Mouse (Mus musculus): ENCODE data around the gene Krtcap3. TPM values are rescaled to one million over a fixed set of nuclear protein-coding genes. Genes with fewer than 3 reads are reported as not detected.

The Krtcap3 gene
- polyA plus RNA-seq, 1 experiment from 2014 or later: 6.1 TPM

DNA sequence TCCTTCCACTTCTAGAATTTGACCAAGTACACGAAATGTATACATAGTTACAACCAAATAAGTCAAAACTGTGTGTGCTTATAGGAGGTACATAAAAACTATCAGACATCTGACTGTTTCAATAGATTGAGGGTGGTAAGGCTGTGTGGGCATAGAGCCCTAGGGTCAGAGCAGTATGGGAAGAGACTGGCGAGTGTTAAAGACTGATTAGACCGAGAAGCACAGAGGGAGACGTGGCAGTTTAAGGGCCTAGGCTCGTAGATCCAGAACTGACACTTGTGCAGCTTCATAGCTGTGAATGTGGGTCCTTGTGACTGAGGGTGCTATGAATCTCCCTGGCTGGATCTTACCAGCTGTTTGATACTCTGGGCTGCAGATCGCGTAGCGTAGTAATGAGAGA, 3.4 kb downstream of the Krtcap3 start:
- H3K27me3 ChIP-seq (replicated peaks): no peaks in the 10 kb centered on the region
- peaks cover 27% of the 10 kb centered on the region for H3K4me1 ChIP-seq
- peak overlapping the region; percentile 12; the same call in 1 of the 2 replicates for H3K9ac ChIP-seq
- H3K36me3 ChIP-seq: peaks cover 52% of the 10 kb centered on the region
- ATAC-seq: no peak
- 62% methylated on average over 8 of the region's 8 CpGs for WGBS (ENCODE audit: insufficient replicate concordance)
- no peaks in the 10 kb centered on the region for H3K9me3 ChIP-seq (replicated peaks)
- H3K4me3 ChIP-seq: no peak overlapping the region
- H3K4me2 ChIP-seq: no peak overlapping the region
- no peak overlapping the region for H3K27ac ChIP-seq

DNA sequence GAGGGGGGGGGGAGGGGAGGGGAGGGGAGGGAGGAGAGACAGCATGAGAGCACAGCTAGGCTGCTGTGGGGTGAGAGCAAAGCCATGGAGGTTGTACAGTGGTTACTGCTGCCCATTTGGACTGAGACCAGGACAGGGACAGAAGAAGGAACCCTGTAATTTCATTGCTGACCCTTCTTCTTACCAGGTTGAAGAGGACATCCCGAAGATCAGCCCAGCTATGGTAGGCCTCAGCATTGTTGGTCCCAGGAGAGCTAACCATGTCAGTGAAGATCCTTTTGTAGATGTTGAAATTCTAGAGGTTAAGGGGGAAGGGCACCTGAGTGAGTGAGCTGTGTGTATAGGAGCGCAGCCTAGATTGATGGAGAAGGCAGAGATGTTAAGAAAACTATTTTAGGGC, 3.9 kb downstream of the Krtcap3 start:
- no peak for ATAC-seq

DNA sequence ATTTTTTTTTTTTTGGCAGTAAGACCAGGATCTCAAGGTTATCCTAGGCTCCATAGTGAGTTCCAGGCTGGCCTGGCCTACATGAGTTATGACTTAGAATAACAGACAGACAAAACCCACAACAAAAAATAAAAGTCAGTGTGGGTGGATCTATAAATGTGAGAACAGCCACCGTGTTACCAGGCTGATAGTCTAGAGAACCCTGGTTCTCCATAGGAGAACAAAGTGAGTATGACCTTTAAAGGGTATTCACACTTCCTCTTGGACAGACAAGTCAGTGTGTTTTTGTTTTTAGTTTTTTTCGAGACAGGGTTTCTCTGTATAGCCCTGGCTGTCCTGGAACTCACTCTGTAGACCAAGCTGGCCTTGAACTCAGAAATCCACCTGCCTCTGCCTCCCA, 4.5 kb downstream of the Krtcap3 start:
- no peak overlapping the region for H3K4me3 ChIP-seq
- H3K9ac ChIP-seq: no peak overlapping the region
- H3K4me1 ChIP-seq: peaks cover 26% of the 10 kb centered on the region
- ATAC-seq: no peak
- no peak overlapping the region for H3K4me2 ChIP-seq
- no peak overlapping the region for H3K27ac ChIP-seq
- H3K9me3 ChIP-seq (replicated peaks): no peaks in the 10 kb centered on the region
- 67% methylated on average over 2 of the region's 2 CpGs for WGBS (ENCODE audit: insufficient replicate concordance)
- H3K27me3 ChIP-seq (replicated peaks): no peaks in the 10 kb centered on the region
- peaks cover 44% of the 10 kb centered on the region for H3K36me3 ChIP-seq

More for the DNA sequence above, 3.9 kb downstream of the Krtcap3 start:
- H3K9ac ChIP-seq: peak overlapping the region; percentile 12; the same call in 1 of the 2 replicates
- no peak overlapping the region for H3K27ac ChIP-seq
- peaks cover 27% of the 10 kb centered on the region for H3K4me1 ChIP-seq
- no peak overlapping the region for H3K4me2 ChIP-seq
- H3K4me3 ChIP-seq: no peak overlapping the region
- H3K27me3 ChIP-seq (replicated peaks): no peaks in the 10 kb centered on the region
- WGBS (ENCODE audit: insufficient replicate concordance): 84% methylated on average over 2 of the region's 2 CpGs
- peaks cover 48% of the 10 kb centered on the region for H3K36me3 ChIP-seq
- no peaks in the 10 kb centered on the region for H3K9me3 ChIP-seq (replicated peaks)

DNA sequence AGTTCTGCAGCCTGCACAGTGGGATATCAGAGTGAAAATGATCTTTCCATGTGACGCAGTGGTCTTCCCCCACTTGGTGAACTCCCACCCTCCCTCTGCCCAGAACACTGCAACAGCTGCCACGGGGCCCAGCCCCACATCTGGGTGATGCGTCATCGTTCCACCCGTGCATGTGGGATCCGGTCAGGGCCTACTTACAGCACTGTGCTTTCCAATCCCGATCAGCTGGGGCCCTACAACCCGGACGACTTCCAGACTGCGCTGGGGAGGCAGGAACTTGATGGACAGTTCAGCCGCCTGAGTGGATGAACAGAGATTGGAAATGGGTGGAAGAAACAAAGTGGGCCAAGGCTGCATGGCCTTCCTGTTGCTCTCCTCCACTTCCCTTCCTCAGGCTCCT, 6.1 kb downstream of the Krtcap3 start:
- ATAC-seq: no peak
- H3K36me3 ChIP-seq: peaks cover 28% of the 10 kb centered on the region

DNA sequence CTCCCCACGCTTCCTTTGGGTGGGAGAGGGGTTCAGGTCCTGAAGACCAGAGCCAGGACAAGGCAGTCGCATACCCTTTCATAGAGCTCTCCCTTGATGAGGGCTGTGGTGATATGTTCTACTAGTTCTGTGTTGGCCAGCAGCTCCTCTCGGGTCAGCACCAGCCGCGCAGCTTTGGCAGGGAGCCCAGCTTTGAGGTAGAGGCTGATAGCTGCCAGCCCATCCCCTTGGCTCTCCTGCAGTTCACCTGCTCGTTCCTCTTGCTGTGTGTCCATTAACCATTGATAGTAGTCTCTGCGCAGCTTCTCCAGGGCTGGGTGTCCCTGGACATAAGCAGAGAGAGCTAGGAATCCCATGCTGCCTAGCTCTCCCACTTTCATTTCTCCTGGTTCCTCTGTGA, 14.6 kb downstream of the Krtcap3 start:
- Histone ChIP-seq H3K27ac (no peak overlapping the region), H3K9me3 (replicated peaks) (no peaks in the 10 kb centered on the region), H3K27me3 (replicated peaks) (no peaks in the 10 kb centered on the region), H3K4me2 (no peak overlapping the region), H3K4me1 (no peaks in the 10 kb centered on the region), H3K4me3 (no peak overlapping the region), H3K9ac (no peak overlapping the region), H3K36me3 (peaks cover 36% of the 10 kb centered on the region)
- 81% methylated on average over 7 of the region's 7 CpGs for WGBS (ENCODE audit: insufficient replicate concordance)
- no peak for ATAC-seq

More for the DNA sequence above, 6.1 kb downstream of the Krtcap3 start:
- Histone ChIP-seq H3K9ac (no peak overlapping the region), H3K27ac (no peak overlapping the region), H3K4me2 (no peak overlapping the region), H3K4me1 (peaks cover 12% of the 10 kb centered on the region), H3K9me3 (replicated peaks) (no peaks in the 10 kb centered on the region), H3K27me3 (replicated peaks) (no peaks in the 10 kb centered on the region), H3K4me3 (no peak overlapping the region)
- 79% methylated on average over 11 of the region's 11 CpGs for WGBS (ENCODE audit: insufficient replicate concordance)

DNA sequence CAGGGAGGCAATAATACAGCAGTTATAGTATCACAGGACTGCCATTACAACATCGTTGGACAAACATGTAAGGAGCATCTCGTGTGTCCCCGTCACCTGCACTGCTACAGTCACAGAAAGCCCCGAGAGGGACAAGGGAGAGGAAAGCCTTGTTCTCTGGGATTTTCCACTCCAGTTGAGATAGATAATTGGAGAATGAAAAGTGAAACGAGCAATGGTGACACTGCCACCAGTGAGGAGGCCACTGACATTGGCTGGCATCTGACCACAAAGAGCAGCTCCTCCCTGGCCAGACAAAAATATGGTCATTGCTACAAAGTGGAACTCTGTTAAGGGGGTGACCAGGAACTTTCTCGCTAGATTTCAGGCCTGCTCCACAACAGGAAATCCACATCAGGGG, 16.2 kb downstream of the Krtcap3 start:
- no peaks in the 10 kb centered on the region for H3K9me3 ChIP-seq (replicated peaks)
- no peak overlapping the region for H3K4me3 ChIP-seq
- WGBS (ENCODE audit: insufficient replicate concordance): 62% methylated on average over 6 of the region's 6 CpGs
- H3K4me1 ChIP-seq: no peaks in the 10 kb centered on the region
- peaks cover 36% of the 10 kb centered on the region for H3K36me3 ChIP-seq
- H3K9ac ChIP-seq: no peak overlapping the region
- no peak for ATAC-seq
- H3K27me3 ChIP-seq (replicated peaks): no peaks in the 10 kb centered on the region
- no peak overlapping the region for H3K4me2 ChIP-seq
- no peak overlapping the region for H3K27ac ChIP-seq

DNA sequence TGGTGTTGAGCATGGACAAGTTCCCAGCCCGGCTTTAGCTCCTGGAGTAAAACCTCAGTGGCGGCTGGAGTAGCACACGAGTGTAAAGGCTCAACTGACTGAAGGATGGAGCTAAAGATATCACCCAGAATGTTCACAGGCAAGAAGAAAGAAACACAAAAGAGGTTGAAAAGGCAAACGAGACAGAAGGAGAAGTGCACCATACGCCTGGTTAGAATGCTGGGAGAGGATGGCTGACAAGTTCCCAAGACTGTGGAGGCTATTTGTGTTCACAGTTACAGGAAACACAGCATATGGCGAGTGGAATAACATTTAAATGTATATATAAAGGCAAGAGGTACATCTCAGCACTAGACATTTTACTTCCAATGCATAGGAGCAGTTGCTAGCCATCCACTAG, 21.5 kb downstream of the Krtcap3 start:
- Histone ChIP-seq H3K9me3 (replicated peaks) (no peaks in the 10 kb centered on the region), H3K4me2 (no peak overlapping the region), H3K36me3 (peaks cover 9% of the 10 kb centered on the region), H3K4me1 (no peaks in the 10 kb centered on the region), H3K27ac (no peak overlapping the region), H3K9ac (no peak overlapping the region), H3K4me3 (no peak overlapping the region), H3K27me3 (replicated peaks) (no peaks in the 10 kb centered on the region)
- no peak for ATAC-seq
- WGBS (ENCODE audit: insufficient replicate concordance): 73% methylated on average over 6 of the region's 6 CpGs

DNA sequence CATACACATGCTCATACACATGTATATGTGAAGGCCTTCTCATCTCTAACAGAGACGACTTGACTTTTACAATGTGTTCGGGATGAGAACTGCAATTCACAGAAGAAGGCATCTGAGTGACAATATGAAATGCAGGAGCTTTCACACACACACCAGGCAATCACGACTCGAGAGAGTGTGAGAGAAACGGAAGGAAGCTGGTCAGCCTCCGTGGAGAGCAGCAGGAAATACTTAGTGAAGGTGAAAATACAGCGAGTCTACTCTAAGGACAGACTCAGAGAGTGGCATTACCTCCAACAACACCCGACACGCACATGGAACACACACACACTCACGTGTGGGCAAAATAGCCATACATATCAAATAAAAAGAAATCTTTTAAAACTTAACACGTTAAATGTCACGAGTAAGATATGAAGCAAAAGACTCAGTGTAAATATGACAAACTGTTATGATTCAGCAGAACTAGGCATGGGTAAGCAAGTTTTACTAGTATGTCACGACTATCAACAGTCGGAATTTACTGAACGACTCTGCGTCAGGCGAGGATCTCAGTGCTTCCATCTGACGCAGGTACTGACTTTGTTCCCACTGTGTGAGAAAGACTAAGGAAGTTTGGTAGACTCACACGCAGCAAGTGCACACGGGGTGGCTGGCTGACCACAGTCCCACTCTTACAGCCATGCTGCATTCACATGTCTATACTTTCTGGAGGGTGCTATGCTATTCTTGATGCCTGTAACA, 27.9 kb downstream of the Krtcap3 start:
- Histone ChIP-seq H3K4me1 (no peaks in the 10 kb centered on the region), H3K9me3 (replicated peaks) (no peaks in the 10 kb centered on the region), H3K9ac (no peak overlapping the region), H3K4me2 (no peak overlapping the region), H3K4me3 (no peak overlapping the region), H3K27ac (no peak overlapping the region), H3K27me3 (replicated peaks) (no peaks in the 10 kb centered on the region), H3K36me3 (peaks cover 11% of the 10 kb centered on the region; the same call in 1 of the 2 replicates)
- ATAC-seq: no peak
- WGBS (ENCODE audit: insufficient replicate concordance): 66% methylated on average over 20 of the region's 20 CpGs

DNA sequence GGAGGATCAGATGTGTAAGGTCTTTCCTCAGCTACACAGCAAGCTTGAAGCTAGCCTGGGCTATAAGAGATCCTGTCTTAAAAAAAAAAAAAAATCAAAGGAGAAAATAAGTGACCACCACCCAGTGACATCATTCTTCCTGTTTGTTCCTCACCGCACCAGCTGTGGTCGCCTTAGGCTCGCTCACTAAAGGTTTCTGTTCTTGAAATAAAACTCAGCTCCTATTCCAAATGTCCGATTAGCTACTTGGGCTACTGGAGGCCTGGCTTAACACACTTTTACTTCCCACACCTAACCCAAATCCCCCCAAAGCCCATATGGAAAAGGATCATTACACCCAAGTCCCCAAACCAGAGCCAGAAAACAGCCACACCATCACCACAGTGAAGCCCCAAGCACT, 36.7 kb downstream of the Krtcap3 start:
- H3K9ac ChIP-seq: no peak overlapping the region
- peaks cover 16% of the 10 kb centered on the region for H3K36me3 ChIP-seq
- H3K4me1 ChIP-seq: peaks cover 26% of the 10 kb centered on the region
- H3K4me3 ChIP-seq: no peak overlapping the region
- no peak for ATAC-seq
- H3K9me3 ChIP-seq (replicated peaks): no peaks in the 10 kb centered on the region
- no peaks in the 10 kb centered on the region for H3K27me3 ChIP-seq (replicated peaks)
- no peak overlapping the region for H3K4me2 ChIP-seq
- 28% methylated on average over 4 of the region's 4 CpGs for WGBS (ENCODE audit: insufficient replicate concordance)
- no peak overlapping the region for H3K27ac ChIP-seq

DNA sequence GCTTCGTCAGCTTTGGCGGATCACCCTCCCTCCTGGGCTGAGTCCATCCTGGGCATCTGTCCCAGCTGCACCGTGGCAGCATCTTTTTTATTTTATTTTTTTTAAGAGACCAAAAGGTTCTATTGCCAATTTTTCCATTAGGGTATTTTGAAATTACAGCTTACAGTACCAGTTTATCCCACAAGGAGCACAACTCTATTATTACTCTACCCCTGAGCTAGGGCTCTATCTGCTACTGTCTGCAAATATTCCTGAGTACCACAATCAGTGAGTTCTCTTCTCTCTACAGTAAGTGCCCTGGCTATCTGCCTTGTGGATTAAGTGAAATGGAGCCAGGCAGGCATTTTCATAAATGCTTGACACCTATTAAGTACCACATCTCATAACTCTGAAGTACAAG, 37.2 kb downstream of the Krtcap3 start:
- 0 out of 2 replicates have a peak, but pooled peaks cover 3% of the 10 kb centered on the region for H3K27me3 ChIP-seq (replicated peaks)
- H3K4me3 ChIP-seq: no peak overlapping the region
- no peak for ATAC-seq
- H3K4me1 ChIP-seq: peaks cover 26% of the 10 kb centered on the region
- H3K4me2 ChIP-seq: no peak overlapping the region
- no peaks in the 10 kb centered on the region for H3K9me3 ChIP-seq (replicated peaks)
- peaks cover 12% of the 10 kb centered on the region for H3K36me3 ChIP-seq
- H3K27ac ChIP-seq: no peak overlapping the region
- 60% methylated on average over 3 of the region's 3 CpGs for WGBS (ENCODE audit: insufficient replicate concordance)
- no peak overlapping the region for H3K9ac ChIP-seq

DNA sequence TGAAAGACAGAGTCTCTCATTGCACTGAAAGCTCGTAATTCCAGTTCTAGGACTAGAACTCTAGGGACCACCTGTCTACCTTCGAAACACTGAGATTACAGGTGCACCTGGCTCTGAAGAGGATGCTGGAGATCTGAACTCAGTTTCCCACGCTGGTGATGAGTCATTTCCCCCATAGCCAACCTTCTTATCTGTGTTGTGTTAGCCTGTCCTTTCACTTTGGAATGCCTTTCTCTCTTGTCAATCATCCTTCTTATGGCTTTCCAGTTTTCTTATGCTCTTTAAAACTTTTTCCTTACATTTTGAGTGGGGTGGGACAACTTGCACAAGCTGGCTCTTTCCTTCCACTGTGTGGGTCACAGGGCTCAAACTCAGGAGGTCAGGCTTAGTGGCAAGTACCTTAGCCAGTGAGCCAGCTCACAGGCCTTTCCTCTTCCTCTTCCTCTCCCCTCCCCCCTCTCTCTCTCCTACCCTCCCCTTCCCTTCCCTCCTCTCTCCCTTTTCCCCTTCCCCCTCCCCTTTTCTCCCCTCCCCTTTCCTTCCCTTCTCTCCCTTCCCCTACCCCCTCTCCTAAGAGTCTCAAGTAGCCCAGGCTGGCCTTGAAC, 38.2 kb downstream of the Krtcap3 start:
- H3K4me3 ChIP-seq: peak overlapping the region; percentile 65; the same call in 1 of the 2 replicates
- H3K27me3 ChIP-seq (replicated peaks): peaks cover 14% of the 10 kb centered on the region
- WGBS (ENCODE audit: insufficient replicate concordance): 52% methylated on average over 3 of the region's 3 CpGs
- ATAC-seq: no peak
- H3K36me3 ChIP-seq: peaks cover 9% of the 10 kb centered on the region
- H3K27ac ChIP-seq: no peak overlapping the region
- H3K9me3 ChIP-seq (replicated peaks): no peaks in the 10 kb centered on the region
- H3K4me2 ChIP-seq: peak overlapping the region; percentile 88
- H3K4me1 ChIP-seq: peaks cover 31% of the 10 kb centered on the region
- H3K9ac ChIP-seq: peak overlapping the region; percentile 73; the same call in 1 of the 2 replicates

DNA sequence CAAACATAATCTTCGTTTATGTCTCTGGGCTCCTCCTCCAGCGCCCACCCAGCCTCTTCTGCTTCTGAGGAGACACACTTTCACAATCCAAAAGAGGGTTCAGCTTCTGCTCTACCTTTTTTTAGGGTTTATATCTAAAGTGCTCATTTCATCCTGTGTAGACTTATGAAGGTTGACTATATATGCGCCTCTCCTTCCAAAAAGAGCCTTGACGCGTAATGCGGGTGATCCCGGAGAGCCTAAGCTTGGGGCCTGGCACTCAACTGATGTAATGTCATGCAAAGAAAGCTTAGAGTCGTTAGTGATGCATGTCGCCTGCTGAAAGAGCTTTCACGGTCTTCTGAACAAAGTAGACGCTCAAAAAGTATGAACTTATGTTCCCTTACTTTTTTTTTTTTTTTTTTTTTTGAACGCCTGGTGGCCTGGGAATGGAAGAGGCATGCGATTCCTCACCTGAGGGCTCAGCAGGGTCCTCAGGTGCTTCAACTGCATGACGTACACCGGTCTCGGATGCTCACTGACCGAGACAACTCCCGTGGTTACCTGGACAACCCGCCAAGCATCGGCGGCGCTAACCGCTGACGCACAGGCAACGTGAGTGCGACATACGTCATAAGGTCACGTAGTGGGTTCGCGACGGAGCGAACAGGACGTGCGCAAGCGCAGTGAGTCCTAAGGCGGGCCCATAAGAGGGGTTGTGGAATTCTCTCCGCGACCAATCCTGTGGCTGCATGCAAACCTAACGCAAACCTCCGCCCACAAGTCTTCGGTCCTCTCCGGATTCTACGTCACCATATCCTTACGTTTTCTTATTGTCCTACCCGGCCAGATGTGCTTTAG, 39.2 kb downstream of the Krtcap3 start, which contains the start of gene Ift172:
Gene Ift172 (minus strand): TSS at position 596 of the 840 bp plus-strand sequence.
- H3K4me2 ChIP-seq: peak within 1 kb of the TSS; percentile 88
- ATAC-seq: peak; percentile 96
- peak within 1 kb of the TSS; percentile 75 for H3K27ac ChIP-seq
- peaks cover 3% of the 10 kb centered on the region for H3K36me3 ChIP-seq
- H3K9ac ChIP-seq: peak within 1 kb of the TSS; percentile 73
- H3K4me3 ChIP-seq: peak within 1 kb of the TSS; percentile 65
- 3% methylated on average over 45 of the region's 45 CpGs for WGBS (ENCODE audit: insufficient replicate concordance)
- H3K9me3 ChIP-seq (replicated peaks): no peaks in the 10 kb centered on the region
- peaks cover 24% of the 10 kb centered on the region for H3K27me3 ChIP-seq (replicated peaks)
- peaks cover 40% of the 10 kb centered on the region for H3K4me1 ChIP-seq
